Mouse (Mus musculus) hindbrain, embryonic 10.5 days (tissue): ENCODE measurements around the gene Pacrg. TPM values are rescaled to one million over a fixed set of nuclear protein-coding genes. Genes with fewer than 3 reads are reported as not detected.

Source experiments
- DNase-seq: peaks from one replicate; pipeline ENCODE4 v3.0.0-alpha.2; 2017; ENCODE audit warnings: low spot score
- H3K27ac ChIP-seq: fragments of 300-500 bp; sonication (generic); 2 replicates; pipeline ENCODE4 v1.5.1; 2016; ENCODE audit warnings: mild to moderate bottlenecking, moderate library complexity
- H3K27me3 ChIP-seq: fragments of 300-500 bp; sonication (generic); 2 replicates; pipeline ENCODE4 v1.6.1; 2016; ENCODE audit warnings: mild to moderate bottlenecking; ENCODE audit not compliant: poor library complexity, insufficient read depth, severe bottlenecking
- H3K36me3 ChIP-seq: fragments of 300-500 bp; sonication (generic); 2 replicates; pipeline ENCODE4 v1.6.1; 2016; ENCODE audit warnings: mild to moderate bottlenecking, moderate library complexity
- H3K4me1 ChIP-seq: fragments of 300-500 bp; sonication (generic); replicated peaks from 2 replicates; pipeline ENCODE4 v1.6.1; 2016; ENCODE audit warnings: mild to moderate bottlenecking
- H3K4me3 ChIP-seq: fragments of 300-500 bp; sonication (generic); 2 replicates; pipeline ENCODE4 v1.5.1; 2016; ENCODE audit warnings: mild to moderate bottlenecking, moderate library complexity
- H3K9me3 ChIP-seq: fragments of 300-500 bp; sonication (generic); 2 replicates; pipeline ENCODE4 v1.6.1; 2016; ENCODE audit warnings: mild to moderate bottlenecking, moderate library complexity
- WGBS: fragments of 180-500 bp; shearing (Covaris S2); methylation state at CpG from one replicate; pipeline ENCODE4 v1.1.7; 2016; 5-methylcytosine and 5-hydroxymethylcytosine counted together
- polyA plus RNA-seq: library from polyadenylated mRNA; unstranded; fragments of >200 nt; fragmentation: Nextera tagmentation; extraction: Ambion mirVana; gene quantifications from 2 replicates; pipeline ENCODE4 v1.2.1, GENCODE M21; 2016

Pacrg gene
- polyA plus RNA-seq, 1 experiment from 2014 or later, result 5.5 TPM

GRCm38 (mm10) chr17:10371472-10371871, 468.6 kb downstream of the Pacrg start:
- no peak for DNase-seq
- H3K9me3 ChIP-seq, result no peaks in the 10 kb centered on the region
- H3K4me1 ChIP-seq, result peaks cover 40% of the 10 kb centered on the region
- no peaks in the 10 kb centered on the region for H3K36me3 ChIP-seq
- no peaks in the 10 kb centered on the region for H3K27me3 ChIP-seq
- 76% methylated on average over 8 of the region's 8 CpGs for WGBS
- H3K27ac ChIP-seq, result no peak overlapping the region
- H3K4me3 ChIP-seq, result no peak overlapping the region

- peak overlapping the region; percentile 59 for H3K27ac ChIP-seq
- H3K9me3 ChIP-seq, result no peaks in the 10 kb centered on the region
- H3K4me1 ChIP-seq, result peaks cover 40% of the 10 kb centered on the region
- H3K4me3 ChIP-seq, result no peak overlapping the region
- 67% methylated on average over 8 of the region's 8 CpGs for WGBS
- no peaks in the 10 kb centered on the region for H3K36me3 ChIP-seq
- no peaks in the 10 kb centered on the region for H3K27me3 ChIP-seq
- DNase-seq, result no peak
These were observed 469.4 kb downstream of the Pacrg start for GRCm38 (mm10) chr17:10370660-10371130.

GRCm38 (mm10) chr17:10369961-10370659, 470.0 kb downstream of the Pacrg start:
- H3K27me3 ChIP-seq, result no peaks in the 10 kb centered on the region
- H3K27ac ChIP-seq, result peak overlapping the region; percentile 59
- no peak for DNase-seq
- WGBS, result 87% methylated on average over 13 of the region's 13 CpGs
- no peaks in the 10 kb centered on the region for H3K9me3 ChIP-seq
- no peaks in the 10 kb centered on the region for H3K36me3 ChIP-seq
- peaks cover 40% of the 10 kb centered on the region for H3K4me1 ChIP-seq
- H3K4me3 ChIP-seq, result no peak overlapping the region

GRCm38 (mm10) chr17:10367044-10367443, 473.1 kb downstream of the Pacrg start:
- 84% methylated on average over 5 of the region's 5 CpGs for WGBS
- Histone ChIP-seq H3K27ac (no peak overlapping the region), H3K4me1 (peaks cover 15% of the 10 kb centered on the region), H3K36me3 (no peaks in the 10 kb centered on the region), H3K4me3 (no peak overlapping the region), H3K27me3 (no peaks in the 10 kb centered on the region), H3K9me3 (no peaks in the 10 kb centered on the region)
- DNase-seq, result no peak

GRCm38 (mm10) chr17:10366577-10366976, 473.5 kb downstream of the Pacrg start:
- H3K27ac ChIP-seq, result no peak overlapping the region
- DNase-seq, result no peak
- H3K4me1 ChIP-seq, result peaks cover 13% of the 10 kb centered on the region
- H3K4me3 ChIP-seq, result no peak overlapping the region
- H3K36me3 ChIP-seq, result no peaks in the 10 kb centered on the region
- no peaks in the 10 kb centered on the region for H3K9me3 ChIP-seq
- H3K27me3 ChIP-seq, result no peaks in the 10 kb centered on the region
- 91% methylated on average over 4 of the region's 4 CpGs for WGBS

- no peak for DNase-seq
- H3K27me3 ChIP-seq, result no peaks in the 10 kb centered on the region
- H3K9me3 ChIP-seq, result no peaks in the 10 kb centered on the region
- no peaks in the 10 kb centered on the region for H3K36me3 ChIP-seq
- WGBS, result 78% methylated on average over 13 of the region's 13 CpGs
- H3K4me1 ChIP-seq, result peaks cover 9% of the 10 kb centered on the region
- no peak overlapping the region for H3K4me3 ChIP-seq
- H3K27ac ChIP-seq, result 0 out of 2 replicates have a peak overlapping the region, but pooled peaks have one; percentile 1
These were observed 474.3 kb downstream of the Pacrg start for GRCm38 (mm10) chr17:10365501-10366482.

GRCm38 (mm10) chr17:10363151-10363550, 477.0 kb downstream of the Pacrg start:
- no peak for DNase-seq
- Histone ChIP-seq H3K4me1 (peaks cover 11% of the 10 kb centered on the region), H3K36me3 (no peaks in the 10 kb centered on the region), H3K27me3 (no peaks in the 10 kb centered on the region), H3K27ac (no peak overlapping the region), H3K4me3 (no peak overlapping the region), H3K9me3 (no peaks in the 10 kb centered on the region)
- 84% methylated on average over 3 of the region's 3 CpGs for WGBS

GRCm38 (mm10) chr17:10361882-10362291, 478.2 kb downstream of the Pacrg start:
- no peaks in the 10 kb centered on the region for H3K27me3 ChIP-seq
- H3K4me3 ChIP-seq, result no peak overlapping the region
- WGBS, result 94% methylated on average over 7 of the region's 7 CpGs

GRCm38 (mm10) chr17:10360738-10361137, 479.4 kb downstream of the Pacrg start:
- no peak overlapping the region for H3K4me3 ChIP-seq
- no peaks in the 10 kb centered on the region for H3K9me3 ChIP-seq
- no peaks in the 10 kb centered on the region for H3K27me3 ChIP-seq
- no peaks in the 10 kb centered on the region for H3K36me3 ChIP-seq
- no peak for DNase-seq
- peaks cover 30% of the 10 kb centered on the region for H3K4me1 ChIP-seq
- WGBS, result 84% methylated on average over 4 of the region's 4 CpGs
- H3K27ac ChIP-seq, result no peak overlapping the region

More at GRCm38 (mm10) chr17:10361882-10362291, 478.2 kb downstream of the Pacrg start:
- no peaks in the 10 kb centered on the region for H3K9me3 ChIP-seq
- H3K36me3 ChIP-seq, result no peaks in the 10 kb centered on the region
- no peak overlapping the region for H3K27ac ChIP-seq
- peaks cover 19% of the 10 kb centered on the region for H3K4me1 ChIP-seq
- no peak for DNase-seq

- Histone ChIP-seq H3K27me3 (no peaks in the 10 kb centered on the region), H3K36me3 (no peaks in the 10 kb centered on the region), H3K4me3 (no peak overlapping the region), H3K4me1 (peaks cover 33% of the 10 kb centered on the region), H3K9me3 (no peaks in the 10 kb centered on the region), H3K27ac (peak overlapping the region; percentile 45; the same call in 1 of the 2 replicates)
- no peak for DNase-seq
- WGBS, result 73% methylated on average over 14 of the region's 14 CpGs
These were observed 480.6 kb downstream of the Pacrg start for GRCm38 (mm10) chr17:10359466-10359865.

- Histone ChIP-seq H3K27ac (no peak overlapping the region), H3K4me1 (peaks cover 33% of the 10 kb centered on the region)
- 80% methylated on average over 12 of the region's 12 CpGs for WGBS
These were observed 482.8 kb downstream of the Pacrg start for GRCm38 (mm10) chr17:10357348-10357747.

GRCm38 (mm10) chr17:10356294-10356693, 483.8 kb downstream of the Pacrg start:
- Histone ChIP-seq H3K27me3 (no peaks in the 10 kb centered on the region), H3K9me3 (no peaks in the 10 kb centered on the region), H3K4me3 (no peak overlapping the region), H3K27ac (0 out of 2 replicates have a peak overlapping the region, but pooled peaks have one; percentile 50), H3K36me3 (no peaks in the 10 kb centered on the region), H3K4me1 (peaks cover 33% of the 10 kb centered on the region)
- DNase-seq, result no peak
- WGBS, result 48% methylated on average over 6 of the region's 6 CpGs

More at GRCm38 (mm10) chr17:10357348-10357747, 482.8 kb downstream of the Pacrg start:
- Histone ChIP-seq H3K4me3 (no peak overlapping the region), H3K36me3 (no peaks in the 10 kb centered on the region), H3K9me3 (no peaks in the 10 kb centered on the region), H3K27me3 (no peaks in the 10 kb centered on the region)
- DNase-seq, result no peak
